ENCODE assay signal across 20 mouse cellular contexts in genomic region chr2:165846787-165847186, GRCm38 (mm10). TPM values are rescaled to one million over a fixed set of nuclear protein-coding genes. Genes with fewer than 3 reads are reported as not detected.
DNase-seq lines count a peak whose midpoint lies in the region; ATAC-seq and TF ChIP-seq lines count a peak whose summit lies in the region.
"Had no signal": no experiment of that assay in that cellular context is flagged by ENCODE, and none has a peak within 500 bp of the region (broad histone marks: within the 10 kb centered on the region; RNA-seq: fewer than 3 reads in every experiment).

No protein-coding gene starts in this region.

- ATAC-seq in hindbrain, postnatal 0 days, result no peak
- no peak for ATAC-seq in hindbrain, embryonic 11.5 days (ENCODE audit: low FRiP score)
- no peak for ATAC-seq in CD4-positive, CD25-positive, alpha-beta regulatory T cell, adult 4 months
- ATAC-seq: forebrain, embryonic 16.5 days; inflammation-experienced regulatory T-cells, adult 6 months; intestine, postnatal 0 days had no signal

- DNase-seq in heart, adult 11 months, result peak; percentile 93
- DNase-seq in heart, postnatal 4 days, result no peak
- no peak for DNase-seq in hindbrain, postnatal 0 days (ENCODE audit: low spot score)
- no peak for DNase-seq in hindbrain, embryonic 11.5 days (ENCODE audit: low spot score)
- DNase-seq in lung, adult 18-20 months, result peak; percentile 42 to 65
- DNase-seq in lung, adult 2 months, result no peak
- DNase-seq in lung, postnatal 36 days, result peak; percentile 72
- DNase-seq: adrenal gland, adult 2 months; adrenal gland, postnatal 25 days; cerebellum, adult 2 months; cerebellum, postnatal 10 days; gastrocnemius, postnatal 25 days; heart, postnatal 10 days had no signal

- H3K4me2 ChIP-seq in hindbrain, postnatal 0 days (ENCODE audit: low read depth, low read length), result no peak overlapping the region
- no peak overlapping the region for H3K4me2 ChIP-seq in hindbrain, embryonic 11.5 days (replicated peaks; ENCODE audit: low read depth, low read length)
- H3K4me2 ChIP-seq: heart, embryonic 13.5 days; hindbrain, embryonic 15.5 days had no signal

- no peak overlapping the region for H3K4me3 ChIP-seq in hindbrain, postnatal 0 days (ENCODE audit: low read length)
- H3K4me3 ChIP-seq in hindbrain, embryonic 11.5 days (ENCODE audit: low read depth, low read length), result no peak overlapping the region
- no peak overlapping the region for H3K4me3 ChIP-seq in lung, adult 2 months (replicated peaks; ENCODE audit: extremely low read depth, low read depth, low read length)
- H3K4me3 ChIP-seq: heart, embryonic 13.5 days; hindbrain, embryonic 10.5 days; hindbrain, embryonic 15.5 days had no signal

- TF ChIP-seq POLR2A in lung, adult 2 months (IDR thresholded peaks at IDR 0.05; ENCODE audit: borderline replicate concordance, extremely low read depth, low read depth, low read length), result no peak

- peaks cover 34% of the 10 kb centered on the region for H3K36me3 ChIP-seq in hindbrain, postnatal 0 days (ENCODE audit: insufficient read depth, low read length)
- peaks cover 8% of the 10 kb centered on the region for H3K36me3 ChIP-seq in hindbrain, embryonic 11.5 days (ENCODE audit: control insufficient read depth, insufficient read depth, low read length)

- 0 out of 2 replicates have a peak overlapping the region, but pooled peaks have one; percentile 15 for H3K27ac ChIP-seq in hindbrain, postnatal 0 days
- no peak overlapping the region for H3K27ac ChIP-seq in hindbrain, embryonic 11.5 days (ENCODE audit: low read depth, low read length)
- H3K27ac ChIP-seq: heart, embryonic 13.5 days; hindbrain, embryonic 10.5 days; hindbrain, embryonic 15.5 days had no signal

- H3K9ac ChIP-seq in hindbrain, postnatal 0 days (replicated peaks; ENCODE audit: low read length), result no peak overlapping the region
- no peak overlapping the region for H3K9ac ChIP-seq in hindbrain, embryonic 11.5 days (ENCODE audit: low read depth, low read length)
- H3K9ac ChIP-seq: heart, embryonic 13.5 days; hindbrain, embryonic 15.5 days had no signal

- 91% methylated on average over 8 of the region's 8 CpGs for WGBS in hindbrain, postnatal 0 days
- WGBS in hindbrain, embryonic 11.5 days, result 89% methylated on average over 8 of the region's 8 CpGs
- WGBS in lung, adult 2 months, result 56% methylated on average over 8 of the region's 8 CpGs

- H3K27me3 ChIP-seq in hindbrain, postnatal 0 days (ENCODE audit: insufficient read depth, low read length), result no peaks in the 10 kb centered on the region
- H3K27me3 ChIP-seq in hindbrain, embryonic 11.5 days (ENCODE audit: control insufficient read depth, insufficient read depth, low read length), result no peaks in the 10 kb centered on the region
- H3K27me3 ChIP-seq: heart, embryonic 13.5 days; hindbrain, embryonic 15.5 days had no signal

- TF ChIP-seq CTCF in hindbrain, postnatal 0 days (IDR thresholded peaks at IDR 0.05; ENCODE audit: low read depth), result no peak
- no peak for TF ChIP-seq CTCF in lung, adult 2 months (IDR thresholded peaks at IDR 0.05; ENCODE audit: insufficient read depth, low read length)

- H3K4me1 ChIP-seq in hindbrain, postnatal 0 days (ENCODE audit: insufficient read depth, low read length), result 0 out of 2 replicates have a peak, but pooled peaks cover 9% of the 10 kb centered on the region
- H3K4me1 ChIP-seq in hindbrain, embryonic 11.5 days (replicated peaks; ENCODE audit: control insufficient read depth, insufficient read depth, low read length), result no peaks in the 10 kb centered on the region; the same call in 1 of the 2 replicates
- H3K4me1 ChIP-seq in lung, adult 2 months (ENCODE audit: control insufficient read depth, insufficient read depth, low read length), result peaks cover 20% of the 10 kb centered on the region

- H3K9me3 ChIP-seq in hindbrain, postnatal 0 days (ENCODE audit: low read length), result no peaks in the 10 kb centered on the region
- H3K9me3 ChIP-seq in hindbrain, embryonic 11.5 days (ENCODE audit: control insufficient read depth, low read length), result no peaks in the 10 kb centered on the region
- H3K9me3 ChIP-seq: heart, embryonic 13.5 days; hindbrain, embryonic 10.5 days; hindbrain, embryonic 15.5 days had no signal

RNA-seq across cellular contexts. Expression of gene Zmynd8, which starts 52.0 kb away (rescaled TPM):
- total RNA-seq in heart, postnatal 4 days (2021), result 10 to 100 TPM; 49.5 to 50.4 TPM
- total RNA-seq in hindbrain, postnatal 0 days (2014; rRNA removed), result 46.6 and 46.8 TPM in 2 replicates
- 53.0 and 56.9 TPM in 2 replicates for polyA plus RNA-seq in hindbrain, postnatal 0 days (2015; fragmentation: Nextera tagmentation; extraction: Ambion mirVana)
- polyA plus RNA-seq in hindbrain, embryonic 11.5 days (2014; fragmentation: Nextera tagmentation; extraction: Ambion mirVana), result 41.9 and 52.9 TPM in 2 replicates
- polyA plus RNA-seq in lung, adult 2 months (2012; rRNA removed), result 25.3 and 29.8 TPM in 2 replicates
- 10 to 100 TPM; 66.6 to 75.4 TPM for polyA plus RNA-seq in CD4-positive, CD25-positive, alpha-beta regulatory T cell, adult 4 months (2017; shearing (Covaris generic))

Comparison
In these comparisons a context has a peak if more than half of its experiments do, and no peak if none do; other contexts are left out.
1. DNase-seq: peak in heart, adult 11 months (single experiment), lung, adult 18-20 months (2 of 2) and lung, postnatal 36 days (single experiment); none in heart, postnatal 4 days (single experiment), hindbrain, postnatal 0 days (single experiment), hindbrain, embryonic 11.5 days (single experiment) and lung, adult 2 months (single experiment).